Mouse (Mus musculus) bone marrow, adult 2 months (tissue): Measurements from ENCODE around the gene Ccnl1.

ENCODE experiments used
- CTCF ChIP-seq: fragments of 200-500 bp; IDR thresholded peaks from 2 replicates; pipeline ENCODE4 v1.5.1; 2011; ENCODE audit warnings: low read length, control low read depth; ENCODE audit not compliant: control insufficient read depth, insufficient read depth
- POLR2A ChIP-seq: fragments of 200-500 bp; IDR thresholded peaks from 2 replicates; pipeline ENCODE4 v1.6.1; 2011; ENCODE audit warnings: low read depth, mild to moderate bottlenecking, control low read depth, low read length, borderline replicate concordance; ENCODE audit not compliant: control insufficient read depth

- TF ChIP-seq CTCF (peak; percentile 15; the same call in 1 of the 2 replicates), POLR2A (no peak)
These were observed 563 bp downstream of the Ccnl1 start for GRCm38 (mm10) chr3:65957271-65958101.
